ENCODE assay signal across 8 mouse cellular contexts in genomic region chr7:102249896-102250630, GRCm38 (mm10). TPM values are rescaled to one million over a fixed set of nuclear protein-coding genes. Genes with fewer than 3 reads are reported as not detected.
A peak's percentile ranks its signal among the peaks of the same experiment; 100 is the strongest.
DNase-seq lines count a peak whose midpoint lies in the region; ATAC-seq and TF ChIP-seq lines count a peak whose summit lies in the region.

No protein-coding gene starts in this region.

- peak overlapping the region; percentile 99 for H3K27ac ChIP-seq in bone marrow macrophage, adult 2 months (ENCODE audit: insufficient read depth, low read depth, low read length)
- H3K27ac ChIP-seq in embryonic fibroblast, embryonic 13.5 days (ENCODE audit: insufficient read depth, low read length): peak overlapping the region; percentile 91
- peak overlapping the region; percentile 97 for H3K27ac ChIP-seq in heart, embryonic 11.5 days (ENCODE audit: low read depth, low read length)
- peak overlapping the region; percentile 96 for H3K27ac ChIP-seq in kidney, embryonic 14.5 days (ENCODE audit: low read depth, low read length)
- peak overlapping the region; percentile 99 for H3K27ac ChIP-seq in liver, embryonic 16.5 days (ENCODE audit: low read length)
- H3K27ac ChIP-seq in stomach, embryonic 16.5 days (ENCODE audit: low read length): peak overlapping the region; percentile 99

- no peaks in the 10 kb centered on the region for H3K27me3 ChIP-seq in heart, embryonic 11.5 days (ENCODE audit: control insufficient read depth, insufficient read depth, low read length)
- no peaks in the 10 kb centered on the region for H3K27me3 ChIP-seq in kidney, embryonic 14.5 days (ENCODE audit: control insufficient read depth, insufficient read depth, low read length)
- H3K27me3 ChIP-seq in liver, embryonic 16.5 days (ENCODE audit: control insufficient read depth, insufficient read depth, low read depth, low read length): no peaks in the 10 kb centered on the region
- no peaks in the 10 kb centered on the region for H3K27me3 ChIP-seq in stomach, embryonic 16.5 days (ENCODE audit: control insufficient read depth, insufficient read depth, low read length)

- no peaks in the 10 kb centered on the region for H3K36me3 ChIP-seq in heart, embryonic 11.5 days (ENCODE audit: control insufficient read depth, insufficient read depth, low read length)
- no peaks in the 10 kb centered on the region for H3K36me3 ChIP-seq in kidney, embryonic 14.5 days (ENCODE audit: control insufficient read depth, insufficient read depth, low read length)
- H3K36me3 ChIP-seq in liver, embryonic 16.5 days (ENCODE audit: control insufficient read depth, insufficient read depth): no peaks in the 10 kb centered on the region
- no peaks in the 10 kb centered on the region for H3K36me3 ChIP-seq in stomach, embryonic 16.5 days (ENCODE audit: control insufficient read depth, insufficient read depth, low read length)

- DNase-seq in CD4-positive helper T cell, adult 2 months (ENCODE audit: low read depth, low spot score): peak; percentile 87
- DNase-seq in neural tube, embryonic 10.5 days (ENCODE audit: extremely low spot score, low spot score): peak; percentile 89

- WGBS in heart, embryonic 11.5 days (ENCODE audit: insufficient replicate concordance): under 1% methylated on average over 31 of the region's 49 CpGs
- WGBS in kidney, embryonic 14.5 days: under 1% methylated on average over 34 of the region's 49 CpGs
- WGBS in liver, embryonic 16.5 days (ENCODE audit: insufficient replicate concordance): 0% methylated on average over 35 of the region's 49 CpGs
- under 1% methylated on average over 42 of the region's 49 CpGs for WGBS in stomach, embryonic 16.5 days

- H3K4me3 ChIP-seq in bone marrow macrophage, adult 2 months (ENCODE audit: insufficient read depth, low read length): peak overlapping the region; percentile 74
- peak overlapping the region; percentile 90 for H3K4me3 ChIP-seq in embryonic fibroblast, embryonic 13.5 days (ENCODE audit: insufficient read depth, low read length)
- H3K4me3 ChIP-seq in heart, embryonic 11.5 days (ENCODE audit: low read depth, low read length): peak overlapping the region; percentile 93
- peak overlapping the region; percentile 85 for H3K4me3 ChIP-seq in kidney, embryonic 14.5 days (ENCODE audit: low read length)
- peak overlapping the region; percentile 97 for H3K4me3 ChIP-seq in liver, embryonic 16.5 days (ENCODE audit: low read depth, low read length)
- peak overlapping the region; percentile 87 for H3K4me3 ChIP-seq in stomach, embryonic 16.5 days (replicated peaks; ENCODE audit: low read length)

- H3K9ac ChIP-seq in heart, embryonic 11.5 days (ENCODE audit: low read depth, low read length): peak overlapping the region; percentile 85
- H3K9ac ChIP-seq in kidney, embryonic 14.5 days (ENCODE audit: low read depth, low read length): peak overlapping the region; percentile 88
- peak overlapping the region; percentile 98 for H3K9ac ChIP-seq in liver, embryonic 16.5 days (ENCODE audit: low read depth, low read length)
- peak overlapping the region; percentile 94 for H3K9ac ChIP-seq in stomach, embryonic 16.5 days (ENCODE audit: low read length)

- no peaks in the 10 kb centered on the region for H3K9me3 ChIP-seq in heart, embryonic 11.5 days (replicated peaks; ENCODE audit: control insufficient read depth, low read length)
- H3K9me3 ChIP-seq in kidney, embryonic 14.5 days (ENCODE audit: control insufficient read depth, low read length): no peaks in the 10 kb centered on the region
- H3K9me3 ChIP-seq in liver, embryonic 16.5 days (replicated peaks; ENCODE audit: control insufficient read depth, low read length): no peaks in the 10 kb centered on the region
- H3K9me3 ChIP-seq in stomach, embryonic 16.5 days (replicated peaks; ENCODE audit: control insufficient read depth, low read length): no peaks in the 10 kb centered on the region

- peaks cover 20% of the 10 kb centered on the region for H3K4me1 ChIP-seq in bone marrow macrophage, adult 2 months (ENCODE audit: control insufficient read depth, insufficient read depth, low read length)
- peaks cover 24% of the 10 kb centered on the region for H3K4me1 ChIP-seq in embryonic fibroblast, embryonic 13.5 days (ENCODE audit: control insufficient read depth, insufficient read depth, low read length)
- H3K4me1 ChIP-seq in heart, embryonic 11.5 days (ENCODE audit: control insufficient read depth, insufficient read depth, low read length): peaks cover 43% of the 10 kb centered on the region
- peaks cover 37% of the 10 kb centered on the region for H3K4me1 ChIP-seq in kidney, embryonic 14.5 days (ENCODE audit: control insufficient read depth, insufficient read depth, low read length)
- peaks cover 52% of the 10 kb centered on the region for H3K4me1 ChIP-seq in liver, embryonic 16.5 days (ENCODE audit: control insufficient read depth, low read depth, low read length)
- peaks cover 39% of the 10 kb centered on the region for H3K4me1 ChIP-seq in stomach, embryonic 16.5 days (ENCODE audit: control insufficient read depth, insufficient read depth, low read length)

- peak overlapping the region; percentile 74 for H3K4me2 ChIP-seq in heart, embryonic 11.5 days
- peak overlapping the region; percentile 85 for H3K4me2 ChIP-seq in kidney, embryonic 14.5 days (replicated peaks; ENCODE audit: low read depth, low read length)
- peak overlapping the region; percentile 99 for H3K4me2 ChIP-seq in liver, embryonic 16.5 days (ENCODE audit: low read depth, low read length)
- peak overlapping the region; percentile 85 for H3K4me2 ChIP-seq in stomach, embryonic 16.5 days (ENCODE audit: low read depth, low read length)

- TF ChIP-seq POLR2A in bone marrow macrophage, adult 2 months (IDR thresholded peaks at IDR 0.05; ENCODE audit: borderline replicate concordance, low read depth, low read length): no peak
- peak; percentile 91 for TF ChIP-seq POLR2A in embryonic fibroblast, embryonic 13.5 days (IDR thresholded peaks at IDR 0.05; ENCODE audit: low read depth, low read length)

- TF ChIP-seq CTCF in bone marrow macrophage, adult 2 months (IDR thresholded peaks at IDR 0.05; ENCODE audit: low read depth, low read length): 0 out of 2 replicates have a peak, but pooled peaks have one; percentile 2
- no peak for TF ChIP-seq CTCF in embryonic fibroblast, embryonic 13.5 days (IDR thresholded peaks at IDR 0.05; ENCODE audit: borderline replicate concordance, insufficient read depth, low read length)

- ATAC-seq in heart, embryonic 11.5 days (replicated peaks; ENCODE audit: insufficient number of reproducible peaks, low FRiP score, low TSS enrichment): peak; percentile 88
- peak; percentile 85 for ATAC-seq in kidney, embryonic 14.5 days (ENCODE audit: low FRiP score, low TSS enrichment)
- ATAC-seq in liver, embryonic 16.5 days (ENCODE audit: low read depth): peak; percentile 80
- peak; percentile 87 for ATAC-seq in stomach, embryonic 16.5 days (ENCODE audit: insufficient read depth, low FRiP score)

RNA-seq across cellular contexts. Expression of gene Rhog, which starts 5.8 kb away (rescaled TPM):
- 537 and 572 TPM in 2 replicates for polyA plus RNA-seq in bone marrow macrophage, adult 2 months (2012; ENCODE audit: insufficient read depth, insufficient read length, missing spikeins)
- 63.8 and 66.2 TPM in 2 replicates for polyA plus RNA-seq in embryonic fibroblast, embryonic 13.5 days (2011; ENCODE audit: insufficient read length, low read depth, missing spikeins)
- 47.5 and 59.6 TPM in 2 replicates for polyA plus RNA-seq in heart, embryonic 11.5 days (2014; fragmentation: Nextera tagmentation; extraction: Ambion mirVana)
- polyA plus RNA-seq in kidney, embryonic 14.5 days (2014; fragmentation: Nextera tagmentation; extraction: Ambion mirVana): 47.6 and 62.6 TPM in 2 replicates
- polyA plus RNA-seq in liver, embryonic 16.5 days (2015; fragmentation: Nextera tagmentation; extraction: Ambion mirVana): 49.5 and 56.3 TPM in 2 replicates
- polyA plus RNA-seq in stomach, embryonic 16.5 days (2015; fragmentation: Nextera tagmentation; extraction: Ambion mirVana): 62.0 and 68.0 TPM in 2 replicates

RNA-seq across cellular contexts. Expression of gene Stim1, which starts 17.5 kb away (rescaled TPM):
- 43.4 and 50.2 TPM in 2 replicates for polyA plus RNA-seq in bone marrow macrophage, adult 2 months (2012; ENCODE audit: insufficient read depth, insufficient read length, missing spikeins)
- 20.5 and 27.6 TPM in 2 replicates for polyA plus RNA-seq in embryonic fibroblast, embryonic 13.5 days (2011; ENCODE audit: insufficient read length, low read depth, missing spikeins)
- polyA plus RNA-seq in heart, embryonic 11.5 days (2014; fragmentation: Nextera tagmentation; extraction: Ambion mirVana): 9.1 and 13.5 TPM in 2 replicates
- polyA plus RNA-seq in kidney, embryonic 14.5 days (2014; fragmentation: Nextera tagmentation; extraction: Ambion mirVana): 8.1 and 11.6 TPM in 2 replicates
- 15.8 and 16.2 TPM in 2 replicates for polyA plus RNA-seq in liver, embryonic 16.5 days (2015; fragmentation: Nextera tagmentation; extraction: Ambion mirVana)
- polyA plus RNA-seq in stomach, embryonic 16.5 days (2015; fragmentation: Nextera tagmentation; extraction: Ambion mirVana): 33.7 and 36.1 TPM in 2 replicates

RNA-seq across cellular contexts. Expression of gene Pgap2, which starts 40.1 kb away (rescaled TPM):
- polyA plus RNA-seq in bone marrow macrophage, adult 2 months (2012; ENCODE audit: insufficient read depth, insufficient read length, missing spikeins): 103 and 110 TPM in 2 replicates
- 50.4 and 70.0 TPM in 2 replicates for polyA plus RNA-seq in embryonic fibroblast, embryonic 13.5 days (2011; ENCODE audit: insufficient read length, low read depth, missing spikeins)
- 52.0 and 53.5 TPM in 2 replicates for polyA plus RNA-seq in heart, embryonic 11.5 days (2014; fragmentation: Nextera tagmentation; extraction: Ambion mirVana)
- polyA plus RNA-seq in kidney, embryonic 14.5 days (2014; fragmentation: Nextera tagmentation; extraction: Ambion mirVana): 80.9 and 85.3 TPM in 2 replicates
- 24.8 and 25.2 TPM in 2 replicates for polyA plus RNA-seq in liver, embryonic 16.5 days (2015; fragmentation: Nextera tagmentation; extraction: Ambion mirVana)
- polyA plus RNA-seq in stomach, embryonic 16.5 days (2015; fragmentation: Nextera tagmentation; extraction: Ambion mirVana): 109 and 126 TPM in 2 replicates

RNA-seq across cellular contexts. Expression of gene Nup98, which starts 40.1 kb away (rescaled TPM):
- 33.3 and 36.9 TPM in 2 replicates for polyA plus RNA-seq in bone marrow macrophage, adult 2 months (2012; ENCODE audit: insufficient read depth, insufficient read length, missing spikeins)
- 79.6 and 80.3 TPM in 2 replicates for polyA plus RNA-seq in embryonic fibroblast, embryonic 13.5 days (2011; ENCODE audit: insufficient read length, low read depth, missing spikeins)
- polyA plus RNA-seq in heart, embryonic 11.5 days (2014; fragmentation: Nextera tagmentation; extraction: Ambion mirVana): 36.1 and 36.5 TPM in 2 replicates
- polyA plus RNA-seq in kidney, embryonic 14.5 days (2014; fragmentation: Nextera tagmentation; extraction: Ambion mirVana): 37.5 and 55.4 TPM in 2 replicates
- 14.0 and 14.5 TPM in 2 replicates for polyA plus RNA-seq in liver, embryonic 16.5 days (2015; fragmentation: Nextera tagmentation; extraction: Ambion mirVana)
- 34.5 and 35.0 TPM in 2 replicates for polyA plus RNA-seq in stomach, embryonic 16.5 days (2015; fragmentation: Nextera tagmentation; extraction: Ambion mirVana)

Comparison
In these comparisons a context has a peak if more than half of its experiments do, and no peak if none do; other contexts are left out.
1. Peak in every context shown above with its lines: DNase-seq, ATAC-seq, H3K4me3 ChIP-seq and H3K27ac ChIP-seq.